Mouse (Mus musculus) stomach, embryonic 14.5 days (tissue): ENCODE measurements around the gene Macrod2. TPM values are rescaled to one million over a fixed set of nuclear protein-coding genes. Genes with fewer than 3 reads are reported as not detected.
A peak's percentile ranks its signal among the peaks of the same experiment; 100 is the strongest.

Experiments
- ATAC-seq: fragments of 200-750 bp; cut with Nextera tagmentation; 2 replicates; pipeline ENCODE4 v1.8.0; 2017; ENCODE audit warnings: low read depth, moderate TSS enrichment; ENCODE audit not compliant: insufficient number of reproducible peaks, insufficient read depth, low FRiP score
- H3K27ac ChIP-seq: fragments of 300-500 bp; sonication (generic); 2 replicates; pipeline ENCODE4 v1.5.1; 2014; ENCODE audit warnings: mild to moderate bottlenecking, low read length, moderate library complexity, mixed read lengths
- H3K27me3 ChIP-seq: fragments of 300-500 bp; sonication (generic); 2 replicates; pipeline ENCODE4 v1.6.1; 2014; ENCODE audit warnings: low read length, control low read depth, mixed read lengths; ENCODE audit not compliant: control insufficient read depth, insufficient read depth
- H3K36me3 ChIP-seq: fragments of 300-500 bp; sonication (generic); 2 replicates; pipeline ENCODE4 v1.6.1; 2014; ENCODE audit warnings: mild to moderate bottlenecking, control low read depth, low read length, moderate library complexity, mixed read lengths; ENCODE audit not compliant: control insufficient read depth, insufficient read depth
- H3K4me1 ChIP-seq: fragments of 300-500 bp; sonication (generic); 2 replicates; pipeline ENCODE4 v1.6.1; 2014; ENCODE audit warnings: low read length, control low read depth, mixed read lengths; ENCODE audit not compliant: control insufficient read depth, insufficient read depth
- H3K4me2 ChIP-seq: fragments of 300-500 bp; sonication (generic); replicated peaks from 2 replicates; pipeline ENCODE4 v1.6.1; 2014; ENCODE audit warnings: low read depth, low read length, control low read depth
- H3K4me3 ChIP-seq: fragments of 300-500 bp; sonication (generic); 2 replicates; pipeline ENCODE4 v1.5.1; 2014; ENCODE audit warnings: low read depth, low read length, control low read depth
- H3K9ac ChIP-seq: fragments of 300-500 bp; sonication (generic); replicated peaks from 2 replicates; pipeline ENCODE4 v1.6.1; 2014; ENCODE audit warnings: low read depth, mild to moderate bottlenecking, control low read depth, low read length, moderate library complexity, mixed read lengths
- H3K9me3 ChIP-seq: fragments of 300-500 bp; sonication (generic); 2 replicates; pipeline ENCODE4 v1.6.1; 2016; ENCODE audit warnings: low read depth, low read length, control low read depth; ENCODE audit not compliant: control insufficient read depth
- WGBS: fragments of 180-500 bp; shearing (Covaris S2); extraction: QIAGEN DNeasy Blood & Tissue Kit; methylation state at CpG from one replicate; pipeline ENCODE4 v1.1.7; 2014; 5-methylcytosine and 5-hydroxymethylcytosine counted together
- polyA plus RNA-seq: library from polyadenylated mRNA; unstranded; fragments of >200 nt; fragmentation: Nextera tagmentation; extraction: Ambion mirVana; gene quantifications from 2 replicates; pipeline ENCODE4 v1.2.1, GENCODE M21; 2014

The Macrod2 gene
- polyA plus RNA-seq, 1 experiment from 2014 or later, result 40.9 TPM

- no peaks in the 10 kb centered on the region for H3K36me3 ChIP-seq
- H3K4me3 ChIP-seq, result no peak overlapping the region
- no peaks in the 10 kb centered on the region for H3K4me1 ChIP-seq
- no peak for ATAC-seq
- no peaks in the 10 kb centered on the region for H3K9me3 ChIP-seq
- no peaks in the 10 kb centered on the region for H3K27me3 ChIP-seq
- no peak overlapping the region for H3K27ac ChIP-seq
- H3K9ac ChIP-seq, result no peak overlapping the region
- no peak overlapping the region for H3K4me2 ChIP-seq
Measured at GRCm38 (mm10) chr2:141125638-141126037, 730.5 kb downstream of the Macrod2 start.

DNA sequence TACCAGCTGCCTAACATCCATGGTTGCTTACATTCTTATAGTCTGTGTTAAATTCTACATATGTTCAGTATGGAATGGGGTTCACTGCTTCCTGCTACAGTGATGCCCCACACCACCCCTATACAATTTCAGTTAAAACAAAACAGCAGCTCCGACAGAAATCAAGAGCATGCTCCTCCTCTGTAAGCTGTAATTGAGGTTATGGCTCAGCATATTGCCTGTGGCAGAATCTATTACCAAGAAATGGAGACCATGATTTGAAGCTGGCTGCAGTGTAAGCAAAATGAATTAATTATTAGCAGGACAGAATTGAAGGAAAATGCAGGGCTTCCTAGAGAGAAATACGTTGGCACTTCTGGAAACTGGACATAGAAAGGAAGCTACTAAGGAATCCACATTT, 747.2 kb downstream of the Macrod2 start:
- Histone ChIP-seq H3K9me3 (no peaks in the 10 kb centered on the region), H3K36me3 (no peaks in the 10 kb centered on the region), H3K9ac (no peak overlapping the region), H3K4me1 (no peaks in the 10 kb centered on the region), H3K4me3 (no peak overlapping the region), H3K4me2 (no peak overlapping the region), H3K27ac (no peak overlapping the region), H3K27me3 (no peaks in the 10 kb centered on the region)
- 49% methylated on average over 2 of the region's 2 CpGs for WGBS
- no peak for ATAC-seq

- Histone ChIP-seq H3K4me2 (no peak overlapping the region), H3K27ac (no peak overlapping the region), H3K36me3 (no peaks in the 10 kb centered on the region), H3K4me3 (no peak overlapping the region), H3K9ac (no peak overlapping the region), H3K27me3 (no peaks in the 10 kb centered on the region), H3K9me3 (no peaks in the 10 kb centered on the region), H3K4me1 (no peaks in the 10 kb centered on the region)
- ATAC-seq, result peak; percentile 49; the same call in 1 of the 2 replicates
- WGBS, result 76% methylated on average over 7 of the region's 7 CpGs
Measured at GRCm38 (mm10) chr2:141152011-141152772, 757.1 kb downstream of the Macrod2 start.

GRCm38 (mm10) chr2:141155972-141156371, 760.9 kb downstream of the Macrod2 start:
- 58% methylated on average over 4 of the region's 4 CpGs for WGBS
- no peaks in the 10 kb centered on the region for H3K36me3 ChIP-seq
- no peak for ATAC-seq
- no peaks in the 10 kb centered on the region for H3K4me1 ChIP-seq
- H3K9ac ChIP-seq, result no peak overlapping the region
- no peak overlapping the region for H3K4me2 ChIP-seq
- H3K27ac ChIP-seq, result no peak overlapping the region
- no peaks in the 10 kb centered on the region for H3K27me3 ChIP-seq
- no peak overlapping the region for H3K4me3 ChIP-seq
- H3K9me3 ChIP-seq, result no peaks in the 10 kb centered on the region

- no peak for ATAC-seq
- Histone ChIP-seq H3K4me1 (no peaks in the 10 kb centered on the region), H3K9ac (no peak overlapping the region), H3K4me3 (no peak overlapping the region), H3K27ac (no peak overlapping the region), H3K4me2 (no peak overlapping the region), H3K36me3 (no peaks in the 10 kb centered on the region), H3K9me3 (no peaks in the 10 kb centered on the region), H3K27me3 (no peaks in the 10 kb centered on the region)
- WGBS, result 77% methylated on average over 7 of the region's 7 CpGs
Measured at GRCm38 (mm10) chr2:141156979-141157593, 762.0 kb downstream of the Macrod2 start.

DNA sequence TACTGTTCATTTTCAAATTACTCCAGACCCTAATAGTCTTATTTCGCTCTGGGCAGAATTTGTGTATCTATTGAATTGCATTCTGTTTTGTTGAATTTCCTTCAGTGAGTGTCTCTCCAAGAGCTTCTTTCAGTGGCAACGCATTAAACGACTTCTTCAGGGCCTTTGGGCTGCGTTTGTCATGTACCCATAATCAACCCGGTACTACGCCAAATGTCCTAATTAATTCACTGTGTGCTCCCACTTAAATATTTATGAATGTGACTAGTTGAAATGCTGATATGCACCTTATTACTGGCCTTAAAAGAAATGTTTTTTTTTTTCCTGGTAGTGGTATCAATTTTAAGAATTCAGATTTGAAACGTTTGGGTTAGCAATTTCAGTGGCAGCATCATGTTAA, 763.1 kb downstream of the Macrod2 start:
- no peaks in the 10 kb centered on the region for H3K27me3 ChIP-seq
- ATAC-seq, result no peak
- no peaks in the 10 kb centered on the region for H3K4me1 ChIP-seq
- H3K27ac ChIP-seq, result no peak overlapping the region
- no peak overlapping the region for H3K9ac ChIP-seq
- H3K4me3 ChIP-seq, result no peak overlapping the region
- no peaks in the 10 kb centered on the region for H3K36me3 ChIP-seq
- no peaks in the 10 kb centered on the region for H3K9me3 ChIP-seq
- WGBS, result 76% methylated on average over 7 of the region's 7 CpGs
- no peak overlapping the region for H3K4me2 ChIP-seq

DNA sequence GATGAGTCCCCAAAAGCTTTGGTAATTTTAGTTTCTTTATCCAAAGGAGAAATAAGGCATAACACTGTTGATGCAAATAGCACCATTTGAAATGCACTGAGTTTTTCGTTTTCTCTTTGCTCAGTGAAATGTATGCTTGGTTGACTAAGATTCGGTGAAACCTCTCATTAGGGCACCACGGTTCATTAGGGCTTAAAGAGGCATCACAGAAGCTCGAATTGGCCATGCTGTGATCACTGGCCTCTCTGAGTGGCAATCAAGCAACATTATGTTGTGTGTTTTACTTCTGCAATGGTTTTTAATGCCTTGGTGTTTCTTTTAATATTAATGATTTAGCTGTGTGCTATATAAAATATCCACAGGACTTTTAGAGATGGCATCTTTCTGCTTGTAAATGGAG, 768.8 kb downstream of the Macrod2 start:
- ATAC-seq, result no peak

GRCm38 (mm10) chr2:141169586-141169985, 774.5 kb downstream of the Macrod2 start:
- Histone ChIP-seq H3K4me3 (no peak overlapping the region), H3K4me2 (no peak overlapping the region)
- WGBS, result 72% methylated on average over 3 of the region's 3 CpGs

More for the DNA sequence above, 768.8 kb downstream of the Macrod2 start:
- Histone ChIP-seq H3K9me3 (no peaks in the 10 kb centered on the region), H3K4me3 (no peak overlapping the region), H3K27ac (no peak overlapping the region), H3K4me1 (no peaks in the 10 kb centered on the region), H3K36me3 (no peaks in the 10 kb centered on the region), H3K27me3 (no peaks in the 10 kb centered on the region), H3K9ac (no peak overlapping the region), H3K4me2 (no peak overlapping the region)
- 77% methylated on average over 4 of the region's 4 CpGs for WGBS

More at GRCm38 (mm10) chr2:141169586-141169985, 774.5 kb downstream of the Macrod2 start:
- H3K36me3 ChIP-seq, result no peaks in the 10 kb centered on the region
- no peak overlapping the region for H3K9ac ChIP-seq
- no peaks in the 10 kb centered on the region for H3K27me3 ChIP-seq
- no peak overlapping the region for H3K27ac ChIP-seq
- no peak for ATAC-seq
- no peaks in the 10 kb centered on the region for H3K9me3 ChIP-seq
- H3K4me1 ChIP-seq, result no peaks in the 10 kb centered on the region
